Mouse (Mus musculus): ENCODE results near the gene Tbc1d10c. TPM values are rescaled to one million over a fixed set of nuclear protein-coding genes. Genes with fewer than 3 reads are reported as not detected.

Tbc1d10c gene
- total and polyA plus RNA-seq, 3 experiments, result 12.8 to 36.0 (median 21.9) TPM

GRCm38 (mm10) chr19:4189051-4189620 is 1.9 kb downstream of the Tbc1d10c start:
- no peak overlapping the region for H3K4me3 ChIP-seq (ENCODE audit: low read depth, low read length)
- H3K36me3 ChIP-seq (replicated peaks), result peaks cover 70% of the 10 kb centered on the region
- H3K27me3 ChIP-seq (ENCODE audit: insufficient read depth, low read length), result no peaks in the 10 kb centered on the region; the same call in 1 of the 2 replicates
- no peak for ATAC-seq (ENCODE audit: extremely low read depth, insufficient number of reproducible peaks, low FRiP score, poor library complexity, severe bottlenecking)
- H3K9me3 ChIP-seq (replicated peaks), result no peaks in the 10 kb centered on the region
- H3K4me1 ChIP-seq (ENCODE audit: insufficient read depth, low read depth, low read length), result peaks cover 65% of the 10 kb centered on the region
- TF ChIP-seq POLR2AphosphoS5 (IDR thresholded peaks at IDR 0.05; ENCODE audit: insufficient replicate concordance, low read depth, low read length) (no peak), GATA2 (IDR thresholded peaks at IDR 0.05; ENCODE audit: borderline replicate concordance, low read depth, low read length) (no peak), TAL1 (conservative IDR thresholded peaks at IDR 0.05; ENCODE audit: low read depth, low read length) (no peak), CTCF (IDR thresholded peaks at IDR 0.05; ENCODE audit: low read depth, low read length) (no peak), GATA1 (IDR thresholded peaks at IDR 0.05; ENCODE audit: borderline replicate concordance, low read length) (no peak)
- no peak for DNase-seq (ENCODE audit: low spot score)

- Histone ChIP-seq H3K4me1 (ENCODE audit: insufficient read depth, low read depth, low read length) (peaks cover 52% of the 10 kb centered on the region), H3K4me3 (ENCODE audit: low read depth, low read length) (no peak overlapping the region), H3K9me3 (replicated peaks) (no peaks in the 10 kb centered on the region), H3K36me3 (replicated peaks) (peaks cover 72% of the 10 kb centered on the region), H3K27me3 (ENCODE audit: insufficient read depth, low read length) (no peaks in the 10 kb centered on the region; the same call in 1 of the 2 replicates)
- ATAC-seq (ENCODE audit: extremely low read depth, insufficient number of reproducible peaks, low FRiP score, poor library complexity, severe bottlenecking) (no peak), DNase-seq (ENCODE audit: low spot score) (no peak)
- TF ChIP-seq CTCF (IDR thresholded peaks at IDR 0.05; ENCODE audit: low read depth, low read length) (no peak), TAL1 (conservative IDR thresholded peaks at IDR 0.05; ENCODE audit: low read depth, low read length) (no peak), GATA1 (IDR thresholded peaks at IDR 0.05; ENCODE audit: borderline replicate concordance, low read length) (no peak), GATA2 (IDR thresholded peaks at IDR 0.05; ENCODE audit: borderline replicate concordance, low read depth, low read length) (no peak), POLR2AphosphoS5 (IDR thresholded peaks at IDR 0.05; ENCODE audit: insufficient replicate concordance, low read depth, low read length) (no peak)
Measured at GRCm38 (mm10) chr19:4187303-4187702, 3.8 kb downstream of the Tbc1d10c start.

GRCm38 (mm10) chr19:4184976-4185975 is 5.8 kb downstream of the Tbc1d10c start:
- Histone ChIP-seq H3K36me3 (replicated peaks) (peaks cover 81% of the 10 kb centered on the region), H3K9me3 (replicated peaks) (no peaks in the 10 kb centered on the region), H3K4me1 (ENCODE audit: insufficient read depth, low read depth, low read length) (peaks cover 43% of the 10 kb centered on the region), H3K4me3 (ENCODE audit: low read depth, low read length) (no peak overlapping the region), H3K27me3 (ENCODE audit: insufficient read depth, low read length) (peaks cover 4% of the 10 kb centered on the region)
- DNase-seq (ENCODE audit: low spot score), result no peak
- no peak for TF ChIP-seq GATA2 (IDR thresholded peaks at IDR 0.05; ENCODE audit: borderline replicate concordance, low read depth, low read length)
- no peak for TF ChIP-seq CTCF (IDR thresholded peaks at IDR 0.05; ENCODE audit: low read depth, low read length)
- TF ChIP-seq GATA1 (IDR thresholded peaks at IDR 0.05; ENCODE audit: borderline replicate concordance, low read length), result no peak
- TF ChIP-seq TAL1 (conservative IDR thresholded peaks at IDR 0.05; ENCODE audit: low read depth, low read length), result no peak
- TF ChIP-seq POLR2AphosphoS5 (IDR thresholded peaks at IDR 0.05; ENCODE audit: insufficient replicate concordance, low read depth, low read length), result no peak
- ATAC-seq (ENCODE audit: extremely low read depth, insufficient number of reproducible peaks, low FRiP score, poor library complexity, severe bottlenecking), result no peak

- Histone ChIP-seq H3K27me3 (ENCODE audit: insufficient read depth, low read length) (peaks cover 10% of the 10 kb centered on the region), H3K36me3 (replicated peaks) (peaks cover 70% of the 10 kb centered on the region), H3K9me3 (replicated peaks) (no peaks in the 10 kb centered on the region), H3K4me1 (ENCODE audit: insufficient read depth, low read depth, low read length) (peaks cover 33% of the 10 kb centered on the region), H3K4me3 (ENCODE audit: low read depth, low read length) (no peak overlapping the region)
- TF ChIP-seq CTCF (IDR thresholded peaks at IDR 0.05; ENCODE audit: low read depth, low read length) (no peak), POLR2AphosphoS5 (IDR thresholded peaks at IDR 0.05; ENCODE audit: insufficient replicate concordance, low read depth, low read length) (no peak), TAL1 (conservative IDR thresholded peaks at IDR 0.05; ENCODE audit: low read depth, low read length) (no peak), GATA1 (IDR thresholded peaks at IDR 0.05; ENCODE audit: borderline replicate concordance, low read length) (no peak)
- ATAC-seq (ENCODE audit: extremely low read depth, insufficient number of reproducible peaks, low FRiP score, poor library complexity, severe bottlenecking) (no peak), DNase-seq (ENCODE audit: low spot score) (no peak)
Measured at GRCm38 (mm10) chr19:4183689-4184088, 7.4 kb downstream of the Tbc1d10c start.

- TF ChIP-seq TAL1 (conservative IDR thresholded peaks at IDR 0.05; ENCODE audit: low read depth, low read length) (no peak), GATA2 (IDR thresholded peaks at IDR 0.05; ENCODE audit: borderline replicate concordance, low read depth, low read length) (no peak), CTCF (IDR thresholded peaks at IDR 0.05; ENCODE audit: low read depth, low read length) (no peak), GATA1 (IDR thresholded peaks at IDR 0.05; ENCODE audit: borderline replicate concordance, low read length) (no peak), POLR2AphosphoS5 (IDR thresholded peaks at IDR 0.05; ENCODE audit: insufficient replicate concordance, low read depth, low read length) (no peak)
- H3K36me3 ChIP-seq (replicated peaks), result peaks cover 53% of the 10 kb centered on the region
- H3K27me3 ChIP-seq (ENCODE audit: insufficient read depth, low read length), result peaks cover 17% of the 10 kb centered on the region
- H3K9me3 ChIP-seq (replicated peaks), result no peaks in the 10 kb centered on the region
- H3K4me3 ChIP-seq (ENCODE audit: low read depth, low read length), result no peak overlapping the region
- no peak for ATAC-seq (ENCODE audit: extremely low read depth, insufficient number of reproducible peaks, low FRiP score, poor library complexity, severe bottlenecking)
- DNase-seq (ENCODE audit: low spot score), result no peak
- H3K4me1 ChIP-seq (ENCODE audit: insufficient read depth, low read depth, low read length), result peaks cover 26% of the 10 kb centered on the region
Measured at GRCm38 (mm10) chr19:4181892-4182291, 9.2 kb downstream of the Tbc1d10c start.

- no peak overlapping the region for H3K4me3 ChIP-seq (ENCODE audit: low read depth, low read length)
- H3K9me3 ChIP-seq (replicated peaks), result no peaks in the 10 kb centered on the region
- H3K4me1 ChIP-seq (ENCODE audit: insufficient read depth, low read depth, low read length), result peaks cover 21% of the 10 kb centered on the region
- no peak for ATAC-seq (ENCODE audit: extremely low read depth, insufficient number of reproducible peaks, low FRiP score, poor library complexity, severe bottlenecking)
- TF ChIP-seq GATA1 (IDR thresholded peaks at IDR 0.05; ENCODE audit: borderline replicate concordance, low read length), result no peak
- TF ChIP-seq GATA2 (IDR thresholded peaks at IDR 0.05; ENCODE audit: borderline replicate concordance, low read depth, low read length), result no peak
- no peak for TF ChIP-seq TAL1 (conservative IDR thresholded peaks at IDR 0.05; ENCODE audit: low read depth, low read length)
- no peak for TF ChIP-seq POLR2AphosphoS5 (IDR thresholded peaks at IDR 0.05; ENCODE audit: insufficient replicate concordance, low read depth, low read length)
- no peak for TF ChIP-seq CTCF (IDR thresholded peaks at IDR 0.05; ENCODE audit: low read depth, low read length)
- no peak for DNase-seq (ENCODE audit: low spot score)
- peaks cover 38% of the 10 kb centered on the region for H3K36me3 ChIP-seq (replicated peaks)
- H3K27me3 ChIP-seq (ENCODE audit: insufficient read depth, low read length), result peaks cover 28% of the 10 kb centered on the region
Measured at GRCm38 (mm10) chr19:4180411-4180810, 10.7 kb downstream of the Tbc1d10c start.

Data from G1E (cell line).